Comparison of ENCODE assay signal across 8 mouse cellular contexts in the genomic region with DNA sequence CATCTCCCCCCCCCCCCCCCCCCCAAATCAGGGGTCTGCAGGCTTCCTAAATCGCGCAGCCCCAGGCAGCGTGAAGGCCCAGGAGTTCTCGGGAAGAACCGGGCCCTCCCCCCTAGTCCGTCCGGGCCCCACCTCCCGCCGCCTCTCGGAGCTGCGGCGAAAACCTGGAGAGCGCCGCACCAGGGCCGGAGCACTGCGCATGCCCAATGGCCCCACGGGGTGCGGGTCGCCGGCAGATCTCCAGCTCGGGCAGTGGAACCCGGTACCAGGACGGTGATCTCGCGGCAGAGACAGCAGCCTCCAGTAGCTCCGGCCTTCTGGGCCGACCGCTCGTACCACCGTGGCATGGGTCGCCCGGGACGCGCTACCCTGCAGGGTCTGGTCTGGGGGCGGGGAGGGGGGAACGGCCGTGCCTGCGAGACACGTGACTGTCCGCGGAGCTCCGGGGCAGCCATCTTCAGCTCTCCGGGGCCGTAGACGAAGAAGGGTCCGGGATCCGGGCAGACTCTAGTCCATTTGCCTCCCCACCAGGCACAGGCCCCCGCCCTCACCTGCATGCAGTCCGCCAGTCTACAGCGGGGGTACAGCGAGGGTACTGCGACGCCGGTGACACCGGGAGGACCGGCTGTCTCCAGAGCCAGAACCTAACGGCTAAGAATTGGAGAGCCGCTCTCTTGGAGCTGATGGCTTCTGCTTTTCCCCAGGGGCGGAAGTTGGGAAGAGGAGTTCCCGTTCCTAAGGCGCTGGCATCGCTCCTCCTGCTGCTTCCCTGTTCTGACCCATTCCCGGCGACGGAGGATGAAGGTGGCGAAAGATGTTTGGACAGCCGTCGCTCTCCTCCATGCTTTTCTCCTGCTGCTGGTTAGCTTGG. TPM values are rescaled to one million over a fixed set of nuclear protein-coding genes. Genes with fewer than 3 reads are reported as not detected.
A peak's percentile ranks its signal among the peaks of the same experiment; 100 is the strongest.
DNase-seq lines count a peak whose midpoint lies in the region; ATAC-seq and TF ChIP-seq lines count a peak whose summit lies in the region.

Gene Sgms1, minus strand, starts transcription at position 714 of the 871 bp plus-strand sequence.

- TF ChIP-seq CTCF in bone marrow, adult 2 months (IDR thresholded peaks at IDR 0.05; ENCODE audit: control insufficient read depth, insufficient read depth, low read length), result no peak

- peak; percentile 95 for ATAC-seq in embryonic facial prominence, embryonic 15.5 days (ENCODE audit: insufficient number of reproducible peaks, low FRiP score, low TSS enrichment, low read depth)
- peak; percentile 96 for ATAC-seq in limb, embryonic 14.5 days (ENCODE audit: low FRiP score, low read depth)
- peak; percentile 96 for ATAC-seq in midbrain, embryonic 16.5 days

- no peaks in the 10 kb centered on the region for H3K36me3 ChIP-seq in embryonic facial prominence, embryonic 15.5 days
- H3K36me3 ChIP-seq in limb, embryonic 14.5 days (ENCODE audit: control insufficient read depth, insufficient read depth, low read length), result no peaks in the 10 kb centered on the region
- H3K36me3 ChIP-seq in midbrain, embryonic 16.5 days (ENCODE audit: control insufficient read depth, insufficient read depth, low read length), result no peaks in the 10 kb centered on the region

- peak within 1 kb of the TSS; percentile 78 for H3K9ac ChIP-seq in embryonic facial prominence, embryonic 15.5 days
- H3K9ac ChIP-seq in limb, embryonic 14.5 days (ENCODE audit: low read depth, low read length, severe bottlenecking), result peak within 1 kb of the TSS; percentile 75
- peak within 1 kb of the TSS; percentile 95 for H3K9ac ChIP-seq in midbrain, embryonic 16.5 days (ENCODE audit: low read depth, low read length)

- peak; percentile 90 for DNase-seq in 416B (ENCODE audit: low read depth)
- DNase-seq in heart, adult 8-10 months (ENCODE audit: low spot score), result peak; percentile 91
- DNase-seq in kidney, adult 8-10 months, result peak; percentile 89 to 91
- DNase-seq in limb, embryonic 14.5 days (ENCODE audit: low spot score), result peak; percentile 93
- peak; percentile 61 to 84 for DNase-seq in spleen, postnatal 10 days (ENCODE audit: low spot score in 2 of 2)

- WGBS in bone marrow, adult 2 months, result 2% methylated on average over 68 of the region's 68 CpGs
- 1% methylated on average over 68 of the region's 68 CpGs for WGBS in embryonic facial prominence, embryonic 15.5 days
- WGBS in limb, embryonic 14.5 days, result 2% methylated on average over 47 of the region's 68 CpGs
- WGBS in midbrain, embryonic 16.5 days, result under 1% methylated on average over 64 of the region's 68 CpGs

- no peaks in the 10 kb centered on the region for H3K9me3 ChIP-seq in embryonic facial prominence, embryonic 15.5 days (replicated peaks)
- H3K9me3 ChIP-seq in limb, embryonic 14.5 days (ENCODE audit: control insufficient read depth, low read length), result no peaks in the 10 kb centered on the region
- 0 out of 2 replicates have a peak, but pooled peaks cover 3% of the 10 kb centered on the region for H3K9me3 ChIP-seq in midbrain, embryonic 16.5 days (replicated peaks; ENCODE audit: control insufficient read depth, low read length, poor library complexity, severe bottlenecking)

- H3K4me3 ChIP-seq in bone marrow, adult 2 months (replicated peaks; ENCODE audit: control insufficient read depth, low read depth, low read length), result peak within 1 kb of the TSS; percentile 79
- peak within 1 kb of the TSS; percentile 84 for H3K4me3 ChIP-seq in embryonic facial prominence, embryonic 15.5 days (replicated peaks)
- peak within 1 kb of the TSS; percentile 75 for H3K4me3 ChIP-seq in limb, embryonic 14.5 days (replicated peaks; ENCODE audit: low read length)
- peak within 1 kb of the TSS; percentile 92 for H3K4me3 ChIP-seq in midbrain, embryonic 16.5 days (ENCODE audit: low read depth, low read length)

- H3K4me1 ChIP-seq in bone marrow, adult 2 months (ENCODE audit: control insufficient read depth, insufficient read depth, low read length), result no peaks in the 10 kb centered on the region; the same call in none of the 2 replicates
- H3K4me1 ChIP-seq in embryonic facial prominence, embryonic 15.5 days, result peaks cover 28% of the 10 kb centered on the region
- peaks cover 9% of the 10 kb centered on the region for H3K4me1 ChIP-seq in limb, embryonic 14.5 days (ENCODE audit: control insufficient read depth, insufficient read depth, low read length)
- H3K4me1 ChIP-seq in midbrain, embryonic 16.5 days (ENCODE audit: control insufficient read depth, insufficient read depth, low read length), result peaks cover 15% of the 10 kb centered on the region

- peak within 1 kb of the TSS; percentile 52 for H3K27ac ChIP-seq in bone marrow, adult 2 months (ENCODE audit: control insufficient read depth, insufficient read depth, low read depth, low read length, poor library complexity)
- H3K27ac ChIP-seq in embryonic facial prominence, embryonic 15.5 days (replicated peaks), result peak within 1 kb of the TSS; percentile 95
- H3K27ac ChIP-seq in limb, embryonic 14.5 days (replicated peaks; ENCODE audit: low read depth, low read length), result peak within 1 kb of the TSS; percentile 90
- H3K27ac ChIP-seq in midbrain, embryonic 16.5 days (ENCODE audit: low read length), result peak within 1 kb of the TSS; percentile 99

- no peaks in the 10 kb centered on the region for H3K27me3 ChIP-seq in embryonic facial prominence, embryonic 15.5 days
- no peaks in the 10 kb centered on the region for H3K27me3 ChIP-seq in limb, embryonic 14.5 days (ENCODE audit: control insufficient read depth, insufficient read depth, low read length)
- H3K27me3 ChIP-seq in midbrain, embryonic 16.5 days (ENCODE audit: control insufficient read depth, insufficient read depth, low read depth, low read length), result no peaks in the 10 kb centered on the region

- TF ChIP-seq POLR2A in bone marrow, adult 2 months (IDR thresholded peaks at IDR 0.05; ENCODE audit: borderline replicate concordance, control insufficient read depth, low read depth, low read length), result no peak
- TF ChIP-seq POLR2A in limb, embryonic 14.5 days (IDR thresholded peaks at IDR 0.05; ENCODE audit: borderline replicate concordance, extremely low read depth, insufficient read depth, insufficient read length), result peak; percentile 79; the same call in 1 of the 2 replicates

- H3K4me2 ChIP-seq in embryonic facial prominence, embryonic 15.5 days (replicated peaks), result peak within 1 kb of the TSS; percentile 81
- H3K4me2 ChIP-seq in limb, embryonic 14.5 days (replicated peaks; ENCODE audit: low read depth, low read length, severe bottlenecking), result peak within 1 kb of the TSS; percentile 64
- H3K4me2 ChIP-seq in midbrain, embryonic 16.5 days (ENCODE audit: low read length), result peak within 1 kb of the TSS; percentile 84

RNA-seq across cellular contexts. Expression of gene Sgms1, which starts in this region (rescaled TPM):
- polyA plus RNA-seq in bone marrow, adult 2 months (2011; ENCODE audit: insufficient read depth, insufficient read length, low replicate concordance, missing spikeins), result 19.7 and 21.4 TPM in 2 replicates
- 38.8 and 39.4 TPM in 2 replicates for polyA plus RNA-seq in embryonic facial prominence, embryonic 15.5 days (2015; fragmentation: Nextera tagmentation; extraction: Ambion mirVana)
- total RNA-seq in heart, adult 8-10 months (2022), result 10 to 100 TPM; 48.4 to 62.8 (median 50.8) TPM
- 20.4 and 20.8 TPM in 2 replicates for polyA plus RNA-seq in limb, embryonic 14.5 days (2012; rRNA removed)
- 33.9 and 36.8 TPM in 2 replicates for polyA plus RNA-seq in limb, embryonic 14.5 days (2014; fragmentation: Nextera tagmentation; extraction: Ambion mirVana)
- 20.2 and 21.5 TPM in 2 replicates for polyA plus RNA-seq in midbrain, embryonic 16.5 days (2015; fragmentation: Nextera tagmentation; extraction: Ambion mirVana)

Comparison
In these comparisons a context has a peak if more than half of its experiments do, and no peak if none do; other contexts are left out.
1. Peak in every context shown above with its lines: DNase-seq, ATAC-seq, H3K4me3 ChIP-seq and H3K27ac ChIP-seq.